Comparison of ENCODE assay signal across 11 mouse cellular contexts in the genomic region with DNA sequence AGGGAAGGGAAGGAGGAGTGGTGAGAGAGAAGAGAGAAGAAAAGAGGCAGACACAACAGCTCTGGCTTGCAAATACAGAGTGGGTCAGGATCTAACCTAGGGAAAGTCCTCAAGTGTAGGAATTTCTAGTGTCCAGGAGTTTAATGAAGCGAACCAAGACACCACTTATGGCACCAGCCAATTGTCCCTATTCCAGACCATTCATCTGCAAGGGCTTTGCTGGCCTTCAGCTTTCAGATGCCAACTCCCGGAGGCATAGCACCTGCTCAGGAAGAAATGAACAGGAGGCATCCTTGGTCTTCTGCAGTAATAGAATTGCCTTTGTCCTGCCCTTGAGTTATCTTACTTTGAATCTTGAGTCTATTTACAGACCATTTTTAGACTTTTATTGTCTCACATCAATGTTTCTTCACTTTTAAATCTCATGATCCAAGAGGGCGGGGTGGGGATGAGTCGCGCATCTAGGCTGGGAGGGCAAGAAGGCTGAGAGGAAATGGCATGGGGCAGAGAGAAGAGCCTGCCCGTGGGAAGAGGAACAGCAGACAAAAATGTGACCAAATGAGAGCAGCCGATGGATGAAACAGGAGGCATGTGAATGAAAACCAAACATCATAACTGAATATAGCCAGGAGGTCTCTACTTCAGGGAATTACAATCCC.
A peak's percentile ranks its signal among the peaks of the same experiment; 100 is the strongest.
DNase-seq lines count a peak whose midpoint lies in the region; ATAC-seq and TF ChIP-seq lines count a peak whose summit lies in the region.
"Had no signal": no experiment of that assay in that cellular context is flagged by ENCODE, and none has a peak within 500 bp of the region (broad histone marks: within the 10 kb centered on the region; RNA-seq: fewer than 3 reads in every experiment).

No protein-coding gene starts in this region.

- H3K27ac ChIP-seq in cerebellum, adult 2 months (ENCODE audit: insufficient read depth, low read length), result no peak overlapping the region
- H3K27ac ChIP-seq in embryonic facial prominence, embryonic 13.5 days, result peak overlapping the region; percentile 72
- H3K27ac ChIP-seq in hindbrain, postnatal 0 days, result no peak overlapping the region
- H3K27ac ChIP-seq: forebrain, embryonic 12.5 days; hindbrain, embryonic 13.5 days; limb, embryonic 15.5 days had no signal

- no peak overlapping the region for H3K4me2 ChIP-seq in embryonic facial prominence, embryonic 13.5 days
- H3K4me2 ChIP-seq in hindbrain, postnatal 0 days (ENCODE audit: low read depth, low read length), result no peak overlapping the region
- H3K4me2 ChIP-seq: forebrain, embryonic 12.5 days; hindbrain, embryonic 13.5 days; limb, embryonic 15.5 days had no signal

- TF ChIP-seq POLR2A in cerebellum, adult 2 months (IDR thresholded peaks at IDR 0.05; ENCODE audit: borderline replicate concordance, insufficient read depth, low read length), result no peak

- TF ChIP-seq CTCF in cerebellum, adult 2 months (IDR thresholded peaks at IDR 0.05; ENCODE audit: borderline replicate concordance, insufficient read depth, low read depth, low read length), result no peak
- no peak for TF ChIP-seq CTCF in hindbrain, postnatal 0 days (IDR thresholded peaks at IDR 0.05; ENCODE audit: low read depth)

- H3K4me1 ChIP-seq in cerebellum, adult 2 months (ENCODE audit: control insufficient read depth, insufficient read depth, low read length), result no peaks in the 10 kb centered on the region
- peaks cover 11% of the 10 kb centered on the region; the same call in 1 of the 2 replicates for H3K4me1 ChIP-seq in embryonic facial prominence, embryonic 13.5 days
- no peaks in the 10 kb centered on the region for H3K4me1 ChIP-seq in hindbrain, postnatal 0 days (ENCODE audit: insufficient read depth, low read length)
- H3K4me1 ChIP-seq: forebrain, embryonic 12.5 days; hindbrain, embryonic 13.5 days; limb, embryonic 15.5 days had no signal

- no peaks in the 10 kb centered on the region for H3K36me3 ChIP-seq in embryonic facial prominence, embryonic 13.5 days
- H3K36me3 ChIP-seq in hindbrain, postnatal 0 days (ENCODE audit: insufficient read depth, low read length), result no peaks in the 10 kb centered on the region
- H3K36me3 ChIP-seq: forebrain, embryonic 12.5 days; hindbrain, embryonic 13.5 days; limb, embryonic 15.5 days had no signal

- DNase-seq in 3134 (ENCODE audit: extremely low read depth, insufficient read length, low spot score), result peak; percentile 46
- DNase-seq in 416B (ENCODE audit: low read depth), result peak; percentile 59
- peak; percentile 40 to 66 for DNase-seq in cerebellum, adult 2 months
- no peak for DNase-seq in right cerebral cortex, adult 2 months (ENCODE audit: low spot score in 2 of 2)
- no peak for DNase-seq in hindbrain, postnatal 0 days (ENCODE audit: low spot score)
- DNase-seq in left cerebral cortex, adult 18-20 months (ENCODE audit: low spot score in 2 of 2), result no peak
- DNase-seq: kidney, adult 11 months had no signal

- H3K27me3 ChIP-seq in cerebellum, adult 2 months (ENCODE audit: control insufficient read depth, insufficient read depth, low read length), result no peaks in the 10 kb centered on the region; the same call in 1 of the 2 replicates
- H3K27me3 ChIP-seq in embryonic facial prominence, embryonic 13.5 days, result no peaks in the 10 kb centered on the region
- no peaks in the 10 kb centered on the region for H3K27me3 ChIP-seq in hindbrain, postnatal 0 days (ENCODE audit: insufficient read depth, low read length)
- H3K27me3 ChIP-seq: forebrain, embryonic 12.5 days; hindbrain, embryonic 13.5 days; limb, embryonic 15.5 days had no signal

- 30% methylated on average over 7 of the region's 7 CpGs for WGBS in cerebellum, adult 2 months
- 82% methylated on average over 7 of the region's 7 CpGs for WGBS in embryonic facial prominence, embryonic 13.5 days
- 82% methylated on average over 7 of the region's 7 CpGs for WGBS in hindbrain, postnatal 0 days

- no peaks in the 10 kb centered on the region for H3K9me3 ChIP-seq in embryonic facial prominence, embryonic 13.5 days
- no peaks in the 10 kb centered on the region for H3K9me3 ChIP-seq in hindbrain, postnatal 0 days (ENCODE audit: low read length)
- H3K9me3 ChIP-seq: forebrain, embryonic 12.5 days; hindbrain, embryonic 13.5 days; limb, embryonic 15.5 days had no signal

- no peak overlapping the region for H3K4me3 ChIP-seq in cerebellum, adult 2 months (replicated peaks; ENCODE audit: insufficient read depth, low read depth, low read length)
- H3K4me3 ChIP-seq in embryonic facial prominence, embryonic 13.5 days, result no peak overlapping the region
- H3K4me3 ChIP-seq in hindbrain, postnatal 0 days (ENCODE audit: low read length), result no peak overlapping the region
- H3K4me3 ChIP-seq: forebrain, embryonic 12.5 days; hindbrain, embryonic 13.5 days; limb, embryonic 15.5 days had no signal

- H3K9ac ChIP-seq in embryonic facial prominence, embryonic 13.5 days, result no peak overlapping the region
- H3K9ac ChIP-seq in hindbrain, postnatal 0 days (replicated peaks; ENCODE audit: low read length), result no peak overlapping the region
- H3K9ac ChIP-seq: forebrain, embryonic 12.5 days; hindbrain, embryonic 13.5 days; limb, embryonic 15.5 days had no signal

- ATAC-seq in embryonic facial prominence, embryonic 13.5 days (ENCODE audit: insufficient number of reproducible peaks, insufficient read depth, low FRiP score, low TSS enrichment, low read depth), result no peak
- ATAC-seq in hindbrain, postnatal 0 days, result no peak

Comparison
In these comparisons a context has a peak if more than half of its experiments do, and no peak if none do; other contexts are left out.
1. DNase-seq: peak in 3134 (single experiment), 416B (single experiment) and cerebellum, adult 2 months (2 of 2); none in right cerebral cortex, adult 2 months (0 of 2), hindbrain, postnatal 0 days (single experiment) and left cerebral cortex, adult 18-20 months (0 of 2).